Mouse (Mus musculus) adrenal gland, adult 18-20 months (tissue): ENCODE measurements around the gene Kif3a. TPM values are rescaled to one million over a fixed set of nuclear protein-coding genes. Genes with fewer than 3 reads are reported as not detected.
A peak's percentile ranks its signal among the peaks of the same experiment; 100 is the strongest.

ENCODE experiments used
- DNase-seq, 2 experiments: peaks; one replicate each; pipeline ENCODE4 v3.0.0; 2021 to 2022; ENCODE audit warnings: low spot score in 2 of 2
- long read RNA-seq, 2 experiments: library from polyadenylated mRNA; stranded (forward); transcript quantifications; one replicate each; pipeline ENCODE4 v2.0.0; 2021
- total RNA-seq, 2 experiments: library from RNA; stranded (reverse); gene quantifications; 1 replicate in 1 of 2; 2 replicates in 1 of 2; pipeline ENCODE4 v1.2.3; 2021

The Kif3a gene
- total RNA-seq: 10 to 100 TPM; 23.2 to 25.9 TPM
- long read RNA-seq, experiment 1, transcript Kif3a-201 (17 exons, 2,290 nt): major isoform, 9 of 13 reads
- long read RNA-seq, experiment 1, partial matches to known transcripts: 1 of 13 reads
- long read RNA-seq, experiment 1, other reads (novel, unspliced or antisense): 3 of 13 reads
- long read RNA-seq, experiment 2, transcript Kif3a-201 (17 exons, 2,290 nt): major isoform, 20 of 42 reads
- long read RNA-seq, experiment 2, partial matches to known transcripts: 20 of 42 reads
- long read RNA-seq, experiment 2, other reads (novel, unspliced or antisense): 2 of 42 reads

DNA sequence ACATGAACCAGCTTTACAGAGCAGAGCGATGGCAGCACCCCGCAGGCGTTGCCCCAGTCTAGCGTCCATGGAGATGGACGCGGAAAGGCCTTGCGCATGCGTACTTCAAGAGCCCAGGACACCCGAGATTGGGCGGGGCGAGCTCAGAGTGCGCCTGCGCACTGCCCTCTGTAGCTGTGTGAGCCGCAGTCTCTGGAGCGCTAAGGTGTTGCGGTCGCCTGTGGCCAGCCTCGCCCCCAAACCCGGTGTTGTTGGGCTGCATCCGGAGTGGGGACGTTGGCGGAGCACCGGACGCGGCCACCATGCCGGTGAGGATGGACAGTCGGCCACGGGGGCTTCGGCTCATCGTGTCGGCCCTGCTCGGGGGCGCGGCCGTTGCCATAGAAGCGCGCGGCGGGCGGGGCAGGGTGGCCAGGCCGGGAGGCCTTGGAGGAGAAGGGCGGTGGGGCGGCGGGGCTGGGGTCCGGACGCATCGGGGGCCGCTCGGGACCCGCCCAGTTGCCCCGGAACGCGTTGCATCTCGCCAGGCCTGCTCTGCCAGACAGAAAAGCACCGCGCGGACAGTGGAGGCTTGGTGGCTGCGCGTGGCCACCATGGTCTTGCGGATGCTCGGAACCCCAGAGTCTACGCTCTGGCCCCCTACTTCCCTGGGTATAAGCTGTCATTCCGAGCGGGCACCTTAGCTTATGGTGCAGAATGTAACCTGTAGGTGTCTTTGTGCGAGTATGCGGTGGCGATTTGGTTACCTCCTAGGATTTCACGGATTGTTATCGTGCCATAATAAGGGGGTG, at the start of gene Kif3a:
Kif3a (plus strand) TSS at position 156 of the 791 bp plus-strand sequence.
- peak; percentile 93 to 95 for DNase-seq

DNA sequence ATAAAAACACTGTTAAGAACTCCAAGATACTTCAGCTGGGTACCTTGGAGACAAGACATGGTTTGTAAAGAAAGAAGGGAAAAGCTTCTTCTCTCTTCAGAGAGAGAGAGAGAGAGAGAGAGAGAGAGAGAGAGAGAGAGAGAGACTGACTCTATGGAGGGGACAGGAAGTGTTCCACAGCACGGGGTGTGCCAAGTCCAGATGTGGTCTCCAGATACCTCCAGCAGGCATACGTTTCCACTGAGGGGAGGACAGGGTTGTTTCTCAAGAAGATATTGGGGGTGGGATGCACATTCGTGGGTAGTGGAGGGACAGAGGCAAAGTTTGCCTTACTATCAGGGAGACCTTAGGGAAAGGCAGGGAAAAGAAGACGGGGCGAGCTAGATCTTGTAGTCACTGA, 48.4 kb upstream of the Kif3a start:
- DNase-seq: no peak

DNA sequence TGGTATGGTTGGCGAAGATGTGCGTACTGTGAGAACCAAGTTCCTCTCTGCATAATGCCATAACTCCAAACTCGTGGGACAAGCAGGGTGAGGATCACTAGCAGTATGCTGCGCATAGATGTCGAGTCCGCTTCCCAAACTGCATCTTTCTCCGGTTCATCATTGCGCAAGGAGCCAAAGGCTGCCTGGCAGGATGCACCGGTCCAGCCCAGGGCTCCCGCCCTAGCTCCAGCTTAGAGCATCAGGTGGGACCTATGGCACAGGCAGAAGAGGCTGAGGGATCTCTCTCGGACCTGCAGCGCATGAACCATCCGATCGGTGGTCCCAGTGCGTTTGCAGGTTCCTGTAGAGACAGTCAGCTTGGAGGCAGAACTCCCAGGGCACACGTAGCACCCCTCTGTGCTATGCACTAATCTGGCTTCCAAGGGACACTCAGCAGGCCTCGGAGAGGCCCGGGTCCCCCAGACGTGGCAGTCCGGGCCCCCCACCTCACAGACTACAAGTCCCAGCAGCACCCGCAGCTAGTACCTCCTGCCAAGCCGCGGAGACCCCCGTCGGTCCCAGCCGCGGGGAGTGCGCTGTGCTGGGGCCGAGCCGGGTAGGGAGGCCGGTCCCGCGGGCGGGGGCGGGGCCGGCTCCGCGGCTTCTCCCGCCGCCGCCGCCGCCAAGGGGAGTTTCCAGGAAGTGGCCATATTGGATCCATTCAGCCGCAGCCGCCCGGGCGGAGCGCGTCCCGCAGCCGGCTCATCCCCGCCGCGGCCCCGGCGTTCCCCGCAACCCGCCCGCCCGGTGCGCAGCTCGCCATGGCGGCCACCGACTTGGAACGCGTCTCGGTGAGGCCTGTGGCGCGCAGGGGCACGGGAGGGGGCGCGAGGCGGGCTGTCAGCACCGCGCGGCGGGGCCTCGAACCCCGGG, 47.7 kb upstream of the Kif3a start, which contains the start of gene Sept8:
Sept8 (plus strand) TSS at position 51 of the 915 bp plus-strand sequence.
- peak; percentile 62 to 71 for DNase-seq

DNA sequence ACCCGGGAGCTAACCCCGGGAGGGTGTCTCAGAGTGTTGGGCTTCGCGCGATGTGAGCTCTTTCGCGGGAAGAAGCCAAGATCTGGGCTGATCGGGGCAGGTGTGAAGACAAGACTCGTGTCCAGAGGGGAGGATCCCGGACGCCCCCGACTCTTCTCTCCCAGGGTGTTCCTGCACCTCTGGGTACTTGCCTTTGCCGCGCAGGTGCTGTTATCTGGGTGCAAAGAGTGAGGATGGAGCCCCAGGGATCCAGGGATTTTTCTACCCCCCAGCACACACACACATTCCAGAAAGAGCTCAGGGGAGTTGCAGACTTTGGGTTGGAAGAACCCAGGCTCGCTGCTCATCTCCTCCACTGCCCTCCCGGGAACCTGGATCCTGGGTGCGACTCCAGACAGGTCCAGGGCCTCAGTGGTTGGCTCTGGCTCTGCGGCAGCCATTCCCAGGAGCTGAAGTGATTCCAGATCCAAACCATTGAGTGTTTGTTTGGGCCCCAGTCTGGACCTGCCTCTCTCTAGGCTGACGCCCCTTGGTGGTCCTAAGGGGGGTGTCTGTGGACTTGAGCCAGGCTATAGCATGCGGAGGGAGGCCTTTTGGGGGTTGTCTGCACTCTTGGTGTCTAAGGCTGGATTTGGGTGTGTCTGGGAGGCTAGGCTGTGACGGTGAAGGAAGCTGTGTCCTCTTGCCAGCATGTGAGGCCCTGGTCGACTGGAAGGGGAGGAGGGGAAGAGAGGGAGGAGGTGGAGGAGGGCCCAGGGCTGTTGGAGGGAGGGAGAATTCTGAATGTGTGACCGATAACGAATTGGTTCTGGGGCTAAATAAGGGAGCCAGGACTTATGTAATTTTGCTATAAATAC, 46.8 kb upstream of the Kif3a start:
- peak; percentile 26 to 37 for DNase-seq

DNA sequence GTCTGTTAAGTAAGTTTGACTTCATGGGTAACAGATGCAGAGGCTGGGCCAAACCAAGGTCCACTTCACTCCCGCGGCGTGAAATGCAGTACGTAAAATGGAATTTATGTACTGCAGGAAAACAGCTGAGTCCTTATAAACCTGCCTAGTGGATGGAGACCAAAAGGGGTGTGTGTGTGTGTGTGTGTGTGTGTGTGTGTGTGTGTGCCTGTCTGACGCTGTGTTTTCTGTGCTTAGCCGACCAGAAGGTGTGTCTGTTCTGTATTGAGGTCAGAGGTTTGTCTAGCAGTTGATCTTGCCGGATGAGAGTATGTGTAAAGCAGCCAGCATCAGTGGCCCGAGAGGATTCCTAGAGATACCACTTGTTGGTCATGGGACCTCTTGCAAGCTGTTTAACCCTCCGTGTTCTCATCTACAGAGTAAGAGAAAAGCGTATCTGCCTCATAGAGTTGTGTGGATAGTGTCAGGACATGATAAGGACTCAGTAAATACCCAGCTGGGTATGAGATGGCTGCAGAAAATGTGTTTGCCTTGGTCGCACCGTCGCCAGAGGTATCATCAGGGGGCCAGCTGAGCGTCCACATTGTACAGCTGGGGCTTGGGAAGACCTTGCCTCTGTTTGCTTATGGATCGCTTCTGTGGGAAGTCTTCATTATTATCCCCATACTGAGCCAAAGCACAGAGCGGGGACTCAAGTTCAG, 45.9 kb upstream of the Kif3a start:
- DNase-seq: no peak

DNA sequence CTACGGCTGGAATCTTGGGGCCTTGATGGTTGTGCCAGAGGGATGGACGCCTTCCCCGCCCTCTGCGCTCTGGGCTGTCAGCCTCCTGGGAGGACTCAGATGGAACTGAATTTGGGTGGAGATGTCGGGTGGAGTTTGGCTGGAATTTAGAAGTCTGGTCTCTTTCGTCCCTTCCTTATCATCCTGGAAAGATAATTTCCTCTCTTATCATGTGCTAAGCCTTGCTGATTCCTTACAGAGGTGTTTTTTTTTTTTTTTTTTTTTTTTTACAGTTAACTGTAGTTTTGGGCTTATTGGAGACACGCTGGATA, 45.4 kb upstream of the Kif3a start:
- DNase-seq: no peak

DNA sequence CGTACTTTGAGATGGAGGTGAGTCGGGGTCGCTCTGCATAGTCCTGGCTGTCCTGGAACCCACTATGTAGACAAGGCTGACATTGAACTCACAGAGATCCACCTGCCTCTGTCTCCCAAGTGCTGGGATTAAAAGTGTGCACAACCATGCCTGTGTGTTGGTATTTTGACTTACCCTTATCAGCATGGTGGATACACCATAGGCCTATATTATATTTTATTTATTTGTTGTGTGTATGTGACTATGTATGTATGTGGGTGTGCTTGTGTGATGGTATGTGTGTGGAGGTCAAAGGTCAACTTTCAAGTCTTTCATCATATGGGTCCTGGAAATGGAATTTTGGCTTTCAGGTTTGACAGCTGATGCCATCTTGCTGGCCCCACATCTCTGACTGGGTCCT, 44.8 kb upstream of the Kif3a start:
- DNase-seq: no peak

DNA sequence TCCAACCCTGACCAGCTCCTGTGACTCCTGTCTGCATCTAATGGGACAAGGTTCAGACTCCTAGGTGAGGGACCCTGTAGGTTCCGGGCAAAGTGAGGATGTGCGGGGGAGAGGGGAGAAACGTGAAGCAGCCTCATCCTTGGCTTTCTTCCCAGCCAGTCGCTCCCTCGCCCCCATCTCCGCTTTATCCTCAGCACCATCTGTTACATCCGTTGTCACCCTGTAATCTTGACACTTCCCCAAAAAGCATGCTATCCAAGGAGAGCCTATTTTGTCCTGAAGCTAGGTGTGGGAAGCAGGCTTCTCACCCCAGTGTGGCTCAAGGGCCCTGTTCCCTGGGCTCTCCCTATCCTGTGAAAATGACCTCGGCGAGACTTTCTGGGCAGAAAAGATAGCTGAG, 44.2 kb upstream of the Kif3a start:
- DNase-seq: no peak

DNA sequence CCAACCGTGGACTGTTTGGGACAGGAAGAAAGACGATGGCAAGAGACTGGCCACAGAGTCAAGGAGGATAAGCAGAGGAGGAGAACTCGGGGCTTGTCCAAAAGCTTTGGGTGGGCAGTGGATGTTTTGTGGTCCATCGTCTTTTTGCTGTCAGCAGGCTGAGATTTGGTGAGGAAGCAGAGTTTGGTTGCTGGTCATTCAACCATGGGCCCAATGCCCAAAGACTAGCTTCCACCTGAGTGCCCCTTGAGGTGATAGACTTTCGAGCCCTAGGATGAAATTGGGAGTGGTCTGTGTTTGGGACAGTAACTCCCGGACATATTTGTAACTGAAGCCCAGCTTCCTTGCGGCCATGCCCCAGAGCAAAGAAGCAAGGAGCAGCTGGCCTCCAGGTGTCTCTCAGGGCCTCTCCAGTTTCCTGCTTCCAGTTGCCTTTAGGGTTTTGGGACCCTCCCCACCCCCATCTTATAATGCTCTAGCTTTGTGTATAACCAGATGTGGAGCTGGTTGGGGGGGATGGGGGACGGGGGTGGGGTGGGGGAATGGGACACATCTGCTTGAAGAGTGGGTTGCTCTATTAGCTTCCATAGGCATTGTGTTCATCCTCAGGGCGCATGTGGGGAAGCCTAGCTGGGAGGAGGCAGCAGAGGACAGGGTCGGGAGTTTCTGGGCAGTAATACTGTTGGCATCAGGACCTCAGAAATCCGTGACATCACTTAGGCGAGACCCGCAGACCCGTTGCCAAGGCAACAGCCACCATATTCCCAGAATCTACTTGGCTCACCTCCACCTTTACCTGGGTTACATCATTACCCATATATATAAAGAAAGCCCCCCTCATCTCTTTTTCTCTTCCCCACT, 43.4 kb upstream of the Kif3a start:
- no peak for DNase-seq

DNA sequence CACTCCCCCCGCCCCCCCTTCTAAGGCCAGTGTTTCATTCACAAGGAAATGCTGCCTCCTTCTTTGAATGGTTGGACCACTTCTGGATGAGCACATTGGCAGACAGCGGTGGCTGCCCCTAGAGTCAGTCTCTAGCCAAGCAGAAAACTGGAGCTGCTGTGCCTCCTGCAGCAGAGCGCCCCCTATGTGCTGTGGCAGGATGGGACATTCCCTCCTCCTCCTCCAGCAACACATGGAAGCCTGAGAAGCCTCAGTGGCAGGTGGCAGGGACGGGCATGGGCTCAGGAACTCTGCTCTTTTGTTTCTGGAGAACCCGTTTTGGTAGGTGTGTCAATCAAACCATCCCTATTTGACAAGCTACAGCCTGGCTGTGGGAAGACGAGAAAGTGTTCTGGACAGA, 42.3 kb upstream of the Kif3a start:
- DNase-seq: no peak

DNA sequence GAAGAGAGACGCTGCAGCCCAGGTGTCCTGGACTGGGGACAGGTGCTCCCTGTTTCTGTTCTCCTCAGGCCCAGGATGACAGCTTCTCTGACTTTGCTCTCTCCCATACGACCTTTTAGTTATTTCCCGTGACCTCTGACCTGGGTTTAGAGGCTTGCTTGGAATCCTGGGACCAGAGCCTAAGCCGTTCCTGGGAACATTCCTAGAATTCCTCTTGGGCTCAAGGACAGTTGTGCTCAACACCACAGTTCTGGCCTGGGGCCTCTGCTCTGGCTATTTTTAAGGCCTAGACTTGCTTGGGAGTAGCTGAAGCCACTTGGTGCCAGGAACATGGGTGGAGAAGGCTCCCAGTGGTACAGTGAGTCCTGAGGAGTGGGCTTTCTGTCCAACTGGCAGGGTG, 41.7 kb upstream of the Kif3a start:
- no peak for DNase-seq

DNA sequence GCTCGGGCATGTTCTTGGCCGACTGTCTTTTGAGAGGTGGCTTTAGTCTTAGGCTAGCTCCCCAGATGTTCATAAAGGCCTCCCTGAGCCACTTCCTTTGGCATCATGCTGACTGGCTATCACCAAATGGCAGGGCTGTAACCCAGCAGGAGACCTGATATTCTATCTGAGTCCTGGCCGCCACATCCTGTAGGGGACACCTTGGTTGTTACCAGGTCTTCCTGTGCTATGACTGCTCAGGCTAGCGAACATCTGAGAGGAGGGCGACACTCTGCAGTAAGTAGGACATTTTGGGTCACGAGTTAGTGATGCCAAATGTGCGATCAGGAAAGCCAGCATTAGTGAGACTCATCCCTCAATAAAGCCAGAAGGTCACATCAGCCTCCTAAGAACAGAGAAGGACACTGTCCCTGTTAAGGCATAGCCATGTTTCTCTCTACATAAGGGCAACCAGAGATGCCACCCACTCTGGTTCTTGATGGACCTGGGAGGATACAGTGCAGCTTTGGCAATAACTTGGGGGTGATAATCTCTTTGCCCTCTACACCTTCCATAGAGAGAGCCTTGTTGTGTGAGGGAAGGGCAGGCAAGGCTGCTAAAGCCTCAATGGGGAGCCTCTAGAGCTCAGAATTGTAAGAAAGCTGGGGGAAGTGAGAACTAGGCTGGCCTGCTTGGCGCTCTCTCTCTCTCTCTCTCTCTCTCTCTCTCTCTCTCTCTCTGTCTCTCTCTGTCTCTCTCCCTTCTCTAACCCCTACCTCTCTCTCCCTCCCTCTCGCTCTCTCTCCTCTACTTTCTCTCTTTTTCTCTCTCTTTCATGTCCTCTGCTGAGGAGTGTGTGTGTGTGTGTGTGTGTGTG, 38.6 kb upstream of the Kif3a start:
- no peak for DNase-seq

DNA sequence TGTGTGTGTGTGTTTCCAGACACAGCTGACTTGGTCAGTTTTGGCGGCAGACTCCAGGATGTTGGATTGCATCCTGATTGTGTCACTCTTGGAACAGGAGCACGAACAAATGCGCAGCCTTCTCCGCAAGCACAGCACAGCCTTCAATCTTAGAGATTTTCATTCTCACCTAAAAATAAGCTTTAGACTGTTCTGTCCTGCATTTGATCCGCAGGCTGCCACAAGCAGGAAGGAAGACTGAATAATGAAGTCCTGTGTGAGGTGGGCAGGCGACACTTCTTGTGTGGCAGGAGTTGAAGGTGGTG, 38.0 kb upstream of the Kif3a start:
- DNase-seq: peak in 1 of 2 experiments; percentile 37

DNA sequence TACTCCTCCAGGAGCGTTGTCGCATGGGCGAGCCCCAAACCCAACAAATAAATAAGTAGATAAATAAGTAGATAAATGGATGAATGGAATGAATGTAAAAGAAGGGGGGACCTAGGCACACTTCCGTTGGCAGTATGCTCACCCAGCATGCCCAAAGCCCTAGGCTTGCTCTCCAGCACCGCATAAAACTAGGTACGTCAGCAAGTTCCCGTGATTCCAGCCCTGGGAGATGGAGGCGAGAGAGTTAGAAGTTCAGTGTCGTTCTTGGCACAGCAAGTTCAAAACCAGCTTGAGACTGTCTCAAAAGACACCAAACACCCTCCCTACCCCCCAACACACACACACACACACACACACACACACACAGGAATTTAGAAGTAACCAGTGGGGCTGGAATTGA, 37.2 kb upstream of the Kif3a start:
- DNase-seq: no peak

DNA sequence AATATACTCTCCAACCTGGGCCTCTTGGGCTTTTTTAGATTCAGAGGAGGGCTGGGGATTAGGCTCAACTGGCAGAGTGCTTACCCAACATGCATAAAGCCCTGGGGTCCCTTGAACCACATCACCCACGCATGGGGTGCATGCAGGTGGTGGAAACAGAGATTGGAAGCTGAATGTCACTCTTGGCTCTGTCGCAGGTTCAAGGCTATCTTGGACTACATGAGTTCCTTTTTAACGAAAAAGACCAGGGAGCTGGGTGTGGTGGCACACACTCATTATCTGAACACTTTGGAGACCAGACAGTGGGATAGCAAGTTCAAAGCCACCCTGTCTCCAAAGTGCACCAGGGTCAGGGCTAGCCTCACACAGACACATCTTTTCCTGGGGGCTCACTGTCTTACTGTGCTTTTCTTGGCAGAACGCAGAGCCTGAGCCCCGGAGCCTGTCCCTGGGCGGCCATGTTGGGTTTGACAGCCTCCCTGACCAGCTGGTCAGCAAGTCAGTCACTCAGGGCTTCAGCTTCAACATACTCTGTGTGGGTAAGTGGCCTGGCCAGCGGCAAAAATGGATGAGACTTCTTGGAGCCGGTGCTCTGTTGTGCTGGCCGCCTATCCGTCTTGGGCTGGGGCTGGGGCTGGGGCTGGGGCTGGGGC, 35.5 kb upstream of the Kif3a start:
- no peak for DNase-seq

DNA sequence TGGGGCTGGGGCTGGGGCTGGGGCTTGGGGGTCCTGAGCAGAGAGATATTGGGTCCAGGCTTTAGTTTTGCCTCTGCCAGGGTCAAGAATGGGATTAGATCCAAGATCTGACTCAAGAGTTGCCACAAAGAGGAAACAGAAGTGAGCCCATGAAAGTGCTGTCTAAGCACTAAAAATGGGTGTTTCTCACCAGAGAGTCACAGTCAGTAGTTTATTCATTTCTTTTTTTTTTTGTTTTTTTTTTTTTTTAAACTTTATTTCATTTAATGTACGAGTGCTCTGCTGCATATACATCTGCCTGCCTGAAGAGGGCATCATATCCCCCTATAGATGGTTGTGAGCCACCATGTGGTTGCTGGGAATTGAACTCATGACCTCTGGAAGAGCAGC, 35.0 kb upstream of the Kif3a start:
- DNase-seq: no peak

DNA sequence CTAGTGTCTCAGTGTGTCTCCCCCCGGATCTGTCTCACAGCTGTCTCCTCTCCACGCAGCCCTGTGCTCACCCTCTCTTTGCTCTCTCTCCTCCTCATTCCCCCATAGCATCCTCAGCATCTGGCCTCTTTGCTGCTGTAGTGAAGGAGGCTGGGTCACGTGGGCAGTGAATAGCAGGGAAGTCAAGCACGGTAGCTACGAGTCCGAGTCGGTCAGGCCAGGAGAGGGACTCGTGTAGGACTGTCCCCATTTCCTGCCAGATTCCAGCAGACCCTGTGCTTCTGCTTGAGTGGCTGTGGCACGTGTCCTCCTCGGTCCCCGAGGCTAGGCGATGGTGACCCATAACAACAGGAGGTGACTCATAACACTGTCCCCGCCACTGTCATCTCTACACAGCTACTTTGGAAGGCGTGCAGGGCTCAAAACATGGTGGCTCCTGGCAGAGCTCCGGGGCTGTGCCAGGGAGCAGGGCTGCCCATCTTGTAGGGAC, 28.1 kb upstream of the Kif3a start:
- no peak for DNase-seq

DNA sequence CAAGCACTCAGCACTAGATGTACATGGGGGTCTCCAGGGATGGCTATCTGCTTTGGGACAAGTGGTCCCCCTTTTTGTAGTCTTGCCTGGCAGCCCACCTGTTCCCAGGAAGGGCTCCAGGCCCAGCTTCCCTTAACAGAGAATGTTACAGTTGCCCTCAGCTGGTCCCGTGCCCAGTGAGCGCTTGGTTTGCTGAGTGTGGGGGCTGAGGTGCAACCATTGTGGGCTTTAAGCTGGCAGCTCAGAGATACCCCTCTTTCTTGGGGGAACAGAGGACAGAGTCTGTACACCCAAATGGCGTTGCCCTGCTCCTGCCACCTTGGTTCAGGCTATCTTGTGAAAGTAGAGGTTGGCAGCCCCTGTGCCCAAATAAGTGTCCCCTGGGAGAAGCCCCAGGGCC, 26.8 kb upstream of the Kif3a start:
- no peak for DNase-seq
